Mouse (Mus musculus): ENCODE measurements around the gene Itgae.
A peak's percentile ranks its signal among the peaks of the same experiment; 100 is the strongest.

The Itgae gene

GRCm38 (mm10) chr11:73090283-73090682 lies at the start of gene Itgae:
Gene Itgae (plus strand): TSS chr11:73090583.
- no peak for DNase-seq

GRCm38 (mm10) chr11:73044229-73044755 lies 46.1 kb upstream of the Itgae start:
- no peak for DNase-seq

- no peak for DNase-seq
These were observed 45.6 kb upstream of the Itgae start for GRCm38 (mm10) chr11:73044789-73045188.

- peak; percentile 96 for DNase-seq
These were observed 42.8 kb upstream of the Itgae start, which contains the start of gene Ncbp3 for GRCm38 (mm10) chr11:73047542-73047996. Gene Ncbp3 (plus strand): TSS chr11:73047783.

GRCm38 (mm10) chr11:73048030-73048876 lies 42.1 kb upstream of the Itgae start:
- DNase-seq, result no peak

- peak; percentile 82 to 87 for DNase-seq
These were observed 41.0 kb upstream of the Itgae start for GRCm38 (mm10) chr11:73049335-73049734.

GRCm38 (mm10) chr11:73052795-73053194 lies 37.6 kb upstream of the Itgae start:
- no peak for DNase-seq

GRCm38 (mm10) chr11:73057701-73058100 lies 32.7 kb upstream of the Itgae start:
- DNase-seq, result no peak

- DNase-seq, result no peak
These were observed 30.8 kb upstream of the Itgae start for GRCm38 (mm10) chr11:73059630-73060029.

- no peak for DNase-seq
These were observed 29.0 kb upstream of the Itgae start for GRCm38 (mm10) chr11:73061413-73061812.

GRCm38 (mm10) chr11:73071839-73072238 lies 18.5 kb upstream of the Itgae start:
- DNase-seq, result peak; percentile 23

- DNase-seq, result no peak
These were observed 14.1 kb upstream of the Itgae start for GRCm38 (mm10) chr11:73076295-73076694.

- DNase-seq, result no peak
These were observed 13.7 kb upstream of the Itgae start for GRCm38 (mm10) chr11:73076733-73077132.

- DNase-seq, result no peak
These were observed 13.1 kb upstream of the Itgae start for GRCm38 (mm10) chr11:73077211-73077720.

GRCm38 (mm10) chr11:73078615-73079014 lies 11.8 kb upstream of the Itgae start:
- DNase-seq, result no peak

GRCm38 (mm10) chr11:73080306-73080705 lies 10.1 kb upstream of the Itgae start:
- DNase-seq, result no peak

- DNase-seq, result no peak
These were observed 6.1 kb upstream of the Itgae start for GRCm38 (mm10) chr11:73084303-73084702.

GRCm38 (mm10) chr11:73084804-73085231 lies 5.6 kb upstream of the Itgae start:
- DNase-seq, result peak; percentile 11 to 20

GRCm38 (mm10) chr11:73085391-73085790 lies 5.0 kb upstream of the Itgae start:
- DNase-seq, result no peak

- DNase-seq, result no peak
These were observed 2.5 kb upstream of the Itgae start for GRCm38 (mm10) chr11:73087700-73088480.

- no peak for DNase-seq
These were observed 443 bp downstream of the Itgae start for GRCm38 (mm10) chr11:73090826-73091225.

- no peak for DNase-seq
These were observed 1.7 kb downstream of the Itgae start for GRCm38 (mm10) chr11:73092057-73092456.

GRCm38 (mm10) chr11:73092877-73093276 lies 2.5 kb downstream of the Itgae start:
- no peak for DNase-seq

Measured in cerebellum, adult 18-20 months (tissue).